Mouse (Mus musculus) midbrain, postnatal 0 days (tissue): ENCODE data around the gene 4930558C23Rik. TPM values are rescaled to one million over a fixed set of nuclear protein-coding genes. Genes with fewer than 3 reads are reported as not detected.
"Not testable (repeated sequence)": the region's sequence is repeated elsewhere in the genome, so short reads cannot be mapped to it uniquely, and the experiment has no call there.

Source experiments
- ATAC-seq: fragments of 200-750 bp; cut with Nextera tagmentation; 2 replicates; pipeline ENCODE4 v1.8.0; 2017; ENCODE audit warnings: moderate number of reproducible peaks, mild to moderate bottlenecking, moderate TSS enrichment, moderate library complexity; ENCODE audit not compliant: low FRiP score
- DNase-seq: peaks from one replicate; pipeline ENCODE4 v3.0.0-alpha.2; 2015; ENCODE audit warnings: low spot score
- H3K27ac ChIP-seq: fragments of 300-500 bp; sonication (generic); 2 replicates; pipeline ENCODE4 v1.5.1; 2014; ENCODE audit warnings: low read depth, mild to moderate bottlenecking, low read length, mixed read lengths
- H3K27me3 ChIP-seq: fragments of 300-500 bp; sonication (generic); 2 replicates; pipeline ENCODE4 v1.6.1; 2014; ENCODE audit warnings: low read length, control low read depth, mixed read lengths; ENCODE audit not compliant: insufficient read depth
- H3K36me3 ChIP-seq: fragments of 300-500 bp; sonication (generic); 2 replicates; pipeline ENCODE4 v1.6.1; 2014; ENCODE audit warnings: low read length, control low read depth, mixed read lengths; ENCODE audit not compliant: insufficient read depth
- H3K4me1 ChIP-seq: fragments of 300-500 bp; sonication (generic); 2 replicates; pipeline ENCODE4 v1.6.1; 2014; ENCODE audit warnings: mild to moderate bottlenecking, control low read depth, antibody characterized with exemption, low read length, mixed read lengths; ENCODE audit not compliant: insufficient read depth
- H3K4me2 ChIP-seq: fragments of 300-500 bp; sonication (generic); 2 replicates; pipeline ENCODE4 v1.6.1; 2014; ENCODE audit warnings: low read depth, mild to moderate bottlenecking, low read length, mixed read lengths; ENCODE audit not compliant: poor library complexity, severe bottlenecking
- H3K4me3 ChIP-seq: fragments of 300-500 bp; sonication (generic); 2 replicates; pipeline ENCODE4 v1.5.1; 2014; ENCODE audit warnings: low read depth, mild to moderate bottlenecking, low read length, moderate library complexity
- H3K9ac ChIP-seq: fragments of 300-500 bp; sonication (generic); replicated peaks from 2 replicates; pipeline ENCODE4 v1.6.1; 2014; ENCODE audit warnings: mild to moderate bottlenecking, low read length, moderate library complexity, mixed read lengths; ENCODE audit not compliant: poor library complexity, severe bottlenecking
- H3K9me3 ChIP-seq: fragments of 300-500 bp; sonication (generic); 2 replicates; pipeline ENCODE4 v1.6.1; 2016; ENCODE audit warnings: low read length, control low read depth
- CTCF ChIP-seq: IDR thresholded peaks from 2 replicates; pipeline ENCODE4 v1.5.1; 2016; ENCODE audit warnings: antibody characterized with exemption, mild to moderate bottlenecking
- WGBS: fragments of 180-500 bp; shearing (Covaris S2); extraction: QIAGEN DNeasy Blood & Tissue Kit; methylation state at CpG from one replicate; pipeline ENCODE4 v1.1.7; 2014; 5-methylcytosine and 5-hydroxymethylcytosine counted together
- polyA plus RNA-seq: library from polyadenylated mRNA; unstranded; fragments of >200 nt; fragmentation: Nextera tagmentation; extraction: Ambion mirVana; gene quantifications from 2 replicates; pipeline ENCODE4 v1.2.1, GENCODE M21; 2015
- total RNA-seq: library from RNA; depleted of rRNA; stranded (reverse); fragments of >200 nt; gene quantifications from 2 replicates; pipeline ENCODE4 v1.2.3, GENCODE M21; 2014; rRNA removed

Gene 4930558C23Rik
- total and polyA plus RNA-seq, 2 experiments from 2014 or later, result not detected

GRCm38 (mm10) chr3:95349491-95349890, 53.1 kb downstream of the 4930558C23Rik start:
- Histone ChIP-seq H3K27ac (no peak overlapping the region), H3K9me3 (no peaks in the 10 kb centered on the region), H3K9ac (no peak overlapping the region), H3K4me2 (no peak overlapping the region), H3K36me3 (peaks cover 40% of the 10 kb centered on the region), H3K4me1 (no peaks in the 10 kb centered on the region), H3K27me3 (no peaks in the 10 kb centered on the region), H3K4me3 (no peak overlapping the region)
- TF ChIP-seq CTCF, result peak; percentile 74
- no peak for ATAC-seq
- peak; percentile 67 for DNase-seq

DNA sequence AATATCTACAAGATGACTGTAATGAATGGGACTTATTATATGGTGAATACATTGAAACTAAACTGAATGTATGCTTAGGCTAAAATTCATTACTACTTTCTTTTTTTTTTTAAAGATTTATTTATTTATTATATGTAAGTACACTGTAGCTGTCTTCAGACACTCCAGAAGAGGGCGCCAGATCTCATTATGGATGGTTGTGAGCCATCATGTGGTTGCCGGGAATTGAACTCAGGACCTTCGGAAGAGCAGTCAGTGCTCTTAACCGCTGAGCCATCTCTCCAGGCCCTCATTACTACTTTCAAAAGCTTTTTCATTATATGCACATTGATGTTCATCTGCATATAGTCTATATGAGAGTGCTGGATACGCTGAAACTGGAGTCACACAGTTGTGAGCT, 54.3 kb downstream of the 4930558C23Rik start:
- not testable (repeated sequence) for DNase-seq, H3K27ac ChIP-seq, H3K9ac ChIP-seq, H3K27me3 ChIP-seq, H3K9me3 ChIP-seq, H3K4me1 ChIP-seq, H3K4me2 ChIP-seq, ATAC-seq, H3K4me3 ChIP-seq
- peaks cover 36% of the 10 kb centered on the region for H3K36me3 ChIP-seq
- WGBS, result 98% methylated on average over 5 of the region's 5 CpGs
- peak; percentile 4; the same call in 1 of the 2 replicates for TF ChIP-seq CTCF

DNA sequence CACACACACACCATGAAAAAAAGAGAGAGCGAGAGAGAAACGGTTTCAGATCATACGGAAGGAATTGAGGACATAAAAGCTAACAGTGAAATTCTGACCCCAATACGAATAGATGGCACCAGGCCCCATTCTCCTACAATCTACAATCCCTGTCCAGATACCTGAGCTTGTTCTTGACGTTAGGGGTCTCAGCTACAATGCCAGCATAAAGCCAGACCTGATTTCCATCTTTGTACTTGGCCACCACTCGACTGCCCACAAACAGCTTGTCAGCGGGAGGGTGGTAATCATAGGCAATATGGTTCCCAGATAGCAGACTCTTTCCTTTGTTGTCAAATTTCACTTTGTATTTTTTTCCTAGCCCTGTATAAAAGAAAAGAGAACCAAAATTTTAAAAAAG, 56.2 kb downstream of the 4930558C23Rik start:
- no peak overlapping the region for H3K4me2 ChIP-seq
- peaks cover 34% of the 10 kb centered on the region for H3K36me3 ChIP-seq
- no peak overlapping the region for H3K27ac ChIP-seq
- DNase-seq (no peak), ATAC-seq (no peak)
- H3K9me3 ChIP-seq, result no peaks in the 10 kb centered on the region
- H3K4me1 ChIP-seq, result no peaks in the 10 kb centered on the region
- H3K9ac ChIP-seq, result no peak overlapping the region
- no peaks in the 10 kb centered on the region for H3K27me3 ChIP-seq
- no peak overlapping the region for H3K4me3 ChIP-seq
- WGBS, result 95% methylated on average over 7 of the region's 7 CpGs
- no peak for TF ChIP-seq CTCF

GRCm38 (mm10) chr3:95343356-95344000, 59.2 kb downstream of the 4930558C23Rik start:
- peaks cover 56% of the 10 kb centered on the region for H3K36me3 ChIP-seq
- not testable (repeated sequence) for DNase-seq, ATAC-seq, H3K27me3 ChIP-seq, H3K4me1 ChIP-seq, H3K9me3 ChIP-seq, H3K4me3 ChIP-seq, H3K27ac ChIP-seq, H3K9ac ChIP-seq, H3K4me2 ChIP-seq
- 95% methylated on average over 9 of the region's 9 CpGs for WGBS

GRCm38 (mm10) chr3:95338251-95338650, 64.4 kb downstream of the 4930558C23Rik start:
- no peak overlapping the region for H3K4me3 ChIP-seq
- H3K27me3 ChIP-seq, result no peaks in the 10 kb centered on the region
- H3K36me3 ChIP-seq, result peaks cover 74% of the 10 kb centered on the region
- ATAC-seq (no peak), DNase-seq (no peak)
- no peak for TF ChIP-seq CTCF
- H3K4me1 ChIP-seq, result no peaks in the 10 kb centered on the region
- H3K9me3 ChIP-seq, result no peaks in the 10 kb centered on the region
- H3K4me2 ChIP-seq, result no peak overlapping the region
- WGBS, result 95% methylated on average over 4 of the region's 4 CpGs
- H3K27ac ChIP-seq, result no peak overlapping the region
- no peak overlapping the region for H3K9ac ChIP-seq

GRCm38 (mm10) chr3:95337345-95337744, 65.3 kb downstream of the 4930558C23Rik start:
- TF ChIP-seq CTCF, result no peak
- H3K9ac ChIP-seq, result no peak overlapping the region
- no peaks in the 10 kb centered on the region for H3K4me1 ChIP-seq
- DNase-seq (no peak), ATAC-seq (no peak)
- H3K27me3 ChIP-seq, result no peaks in the 10 kb centered on the region
- H3K4me2 ChIP-seq, result no peak overlapping the region
- WGBS, result 98% methylated on average over 4 of the region's 4 CpGs
- H3K9me3 ChIP-seq, result no peaks in the 10 kb centered on the region
- H3K27ac ChIP-seq, result no peak overlapping the region
- H3K4me3 ChIP-seq, result no peak overlapping the region
- peaks cover 72% of the 10 kb centered on the region for H3K36me3 ChIP-seq

Other genes with a start within 250 kb of the 4930558C23Rik start
- 126 and 148 TPM in 2 replicates for gene Sema6c, start 242.4 kb downstream of the 4930558C23Rik start, total RNA-seq
- gene Sema6c, start 242.4 kb downstream of the 4930558C23Rik start, polyA plus RNA-seq, result 17.1 and 18.4 TPM in 2 replicates
- 6.5 and 7.6 TPM in 2 replicates for gene Gabpb2, start 184.9 kb downstream of the 4930558C23Rik start, total RNA-seq
- gene Gabpb2, start 184.9 kb downstream of the 4930558C23Rik start, polyA plus RNA-seq, result 1.5 and 1.6 TPM in 2 replicates
- gene Cdc42se1, start 174.1 kb downstream of the 4930558C23Rik start, total RNA-seq, result 35.0 and 54.7 TPM in 2 replicates
- gene Cdc42se1, start 174.1 kb downstream of the 4930558C23Rik start, polyA plus RNA-seq, result 40.9 and 41.4 TPM in 2 replicates
- 301 and 367 TPM in 2 replicates for gene Mllt11, start 170.7 kb downstream of the 4930558C23Rik start, total RNA-seq
- 738 and 774 TPM in 2 replicates for gene Mllt11, start 170.7 kb downstream of the 4930558C23Rik start, polyA plus RNA-seq
- gene Gm128, start 161.2 kb downstream of the 4930558C23Rik start, total RNA-seq, result 0.24 and 0.49 TPM in 2 replicates
- gene Gm128, start 161.2 kb downstream of the 4930558C23Rik start, polyA plus RNA-seq, result 0.19 and 0.27 TPM in 2 replicates
- not detected in 2 replicates for gene Bnipl, start 151.6 kb downstream of the 4930558C23Rik start, total RNA-seq
- gene Bnipl, start 151.6 kb downstream of the 4930558C23Rik start, polyA plus RNA-seq, result not detected in 2 replicates
- 36.5 and 37.1 TPM in 2 replicates for gene Mindy1, start 121.5 kb downstream of the 4930558C23Rik start, total RNA-seq
- 34.8 and 36.5 TPM in 2 replicates for gene Mindy1, start 121.5 kb downstream of the 4930558C23Rik start, polyA plus RNA-seq
- 78.9 and 93.8 TPM in 2 replicates for gene Prune1, start 120.8 kb downstream of the 4930558C23Rik start, total RNA-seq
- 77.3 and 84.0 TPM in 2 replicates for gene Prune1, start 120.8 kb downstream of the 4930558C23Rik start, polyA plus RNA-seq
- 0.27 TPM in 1 of 2 replicates, not detected in the other for gene Anxa9, start 95.7 kb downstream of the 4930558C23Rik start, total RNA-seq
- gene Anxa9, start 95.7 kb downstream of the 4930558C23Rik start, polyA plus RNA-seq, result 0.32 TPM in 2 replicates
- gene Cers2, start 88.0 kb downstream of the 4930558C23Rik start, total RNA-seq, result 58.5 and 62.7 TPM in 2 replicates
- 82.5 and 83.9 TPM in 2 replicates for gene Cers2, start 88.0 kb downstream of the 4930558C23Rik start, polyA plus RNA-seq
- 44.4 and 46.2 TPM in 2 replicates for gene Setdb1, start 45.6 kb downstream of the 4930558C23Rik start, total RNA-seq
- gene Setdb1, start 45.6 kb downstream of the 4930558C23Rik start, polyA plus RNA-seq, result 27.4 and 28.4 TPM in 2 replicates
- gene Arnt, start 31.5 kb upstream of the 4930558C23Rik start, total RNA-seq, result 12.4 and 25.7 TPM in 2 replicates
- 6.9 and 8.7 TPM in 2 replicates for gene Arnt, start 31.5 kb upstream of the 4930558C23Rik start, polyA plus RNA-seq
- gene Ctsk, start 96.4 kb upstream of the 4930558C23Rik start, total RNA-seq, result 3.6 and 6.5 TPM in 2 replicates
- 7.7 and 10.1 TPM in 2 replicates for gene Ctsk, start 96.4 kb upstream of the 4930558C23Rik start, polyA plus RNA-seq
- 18.8 and 19.2 TPM in 2 replicates for gene Ctss, start 123.9 kb upstream of the 4930558C23Rik start, total RNA-seq
- gene Ctss, start 123.9 kb upstream of the 4930558C23Rik start, polyA plus RNA-seq, result 19.6 and 20.0 TPM in 2 replicates
- gene Hormad1, start 156.8 kb upstream of the 4930558C23Rik start, total RNA-seq, result not detected in 2 replicates
- gene Hormad1, start 156.8 kb upstream of the 4930558C23Rik start, polyA plus RNA-seq, result not detected in 2 replicates
- 19.1 and 22.2 TPM in 2 replicates for gene Golph3l, start 186.1 kb upstream of the 4930558C23Rik start, total RNA-seq
- 18.8 and 19.8 TPM in 2 replicates for gene Golph3l, start 186.1 kb upstream of the 4930558C23Rik start, polyA plus RNA-seq
- 100 and 124 TPM in 2 replicates for gene Ensa, start 222.2 kb upstream of the 4930558C23Rik start, total RNA-seq
- 167 and 169 TPM in 2 replicates for gene Ensa, start 222.2 kb upstream of the 4930558C23Rik start, polyA plus RNA-seq